Mouse (Mus musculus): ENCODE results near the gene Pstpip1. TPM values are rescaled to one million over a fixed set of nuclear protein-coding genes. Genes with fewer than 3 reads are reported as not detected.

Pstpip1 gene
- polyA plus RNA-seq, 1 experiment from 2014 or later: 3.9 TPM

DNA sequence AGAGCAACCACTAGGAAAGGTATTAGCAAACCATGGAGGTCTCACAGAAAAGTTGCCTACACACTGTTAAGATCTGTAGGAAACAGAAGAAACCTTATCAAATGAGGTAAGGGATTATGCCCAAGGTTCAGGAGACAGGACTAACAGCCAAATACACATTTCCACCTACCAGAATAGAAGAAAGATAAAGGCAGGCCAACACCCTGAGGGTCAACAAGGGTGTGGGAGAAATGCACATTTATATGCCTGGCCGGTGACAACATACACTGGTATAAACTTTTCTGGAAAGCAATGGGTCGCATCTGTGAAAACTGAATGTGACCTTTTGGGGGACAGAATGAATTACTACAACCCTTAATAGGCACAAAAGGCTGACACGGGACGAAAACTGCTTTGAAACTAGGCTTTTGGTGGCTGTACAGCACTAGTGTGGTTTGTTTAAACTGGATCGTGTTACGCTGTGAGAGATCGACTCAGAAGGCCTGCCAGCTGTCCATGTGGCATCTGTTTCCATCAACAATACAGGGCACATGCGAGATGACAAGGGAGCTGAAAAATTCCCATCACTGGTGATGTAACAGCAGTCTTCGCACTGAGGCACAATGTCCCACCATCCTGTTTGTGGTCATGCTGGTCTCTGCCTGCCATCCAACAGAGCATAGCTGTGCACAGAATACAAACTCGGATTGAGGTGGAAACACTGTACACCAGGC, 42.2 kb downstream of the Pstpip1 start:
- H3K9ac ChIP-seq (ENCODE audit: low read length): no peak overlapping the region
- peak; percentile 67 for DNase-seq (ENCODE audit: low spot score)
- peak overlapping the region; percentile 71 for H3K27ac ChIP-seq (replicated peaks)
- WGBS: 32% methylated on average over 10 of the region's 10 CpGs
- peak; percentile 51 for ATAC-seq (ENCODE audit: low FRiP score, low TSS enrichment)
- H3K4me3 ChIP-seq (ENCODE audit: low read depth, low read length): no peak overlapping the region
- H3K27me3 ChIP-seq (ENCODE audit: control insufficient read depth, insufficient read depth, low read length): no peaks in the 10 kb centered on the region
- TF ChIP-seq CTCF (IDR thresholded peaks at IDR 0.05; ENCODE audit: low read depth): no peak
- no peak for TF ChIP-seq EP300 (optimal IDR thresholded peaks at IDR 0.05)
- H3K36me3 ChIP-seq (ENCODE audit: control insufficient read depth, insufficient read depth, low read length): peaks cover 17% of the 10 kb centered on the region
- no peak overlapping the region for H3K4me2 ChIP-seq (replicated peaks; ENCODE audit: low read depth)
- H3K9me3 ChIP-seq (ENCODE audit: control insufficient read depth, low read length): no peaks in the 10 kb centered on the region
- peaks cover 3% of the 10 kb centered on the region; the same call in 1 of the 2 replicates for H3K4me1 ChIP-seq (replicated peaks; ENCODE audit: control insufficient read depth, insufficient read depth)

DNA sequence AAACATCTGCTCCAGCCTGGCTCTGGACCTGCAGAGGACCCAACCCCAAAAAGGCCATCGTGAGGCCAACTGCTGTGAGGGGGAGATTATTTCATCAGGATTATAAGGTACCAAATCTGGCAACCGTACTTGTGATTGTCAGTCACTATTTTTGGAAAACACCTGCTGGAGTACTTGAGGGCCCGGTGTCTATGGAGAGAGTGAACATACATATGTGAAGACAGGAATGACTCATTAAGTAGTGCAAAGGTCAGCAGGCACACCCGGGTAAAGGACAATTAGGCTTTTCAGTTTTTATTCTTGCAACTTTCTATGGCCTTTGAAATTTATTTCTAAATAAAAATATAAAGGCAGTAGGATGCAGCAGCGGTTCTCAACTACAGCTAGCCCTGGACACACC, 44.2 kb downstream of the Pstpip1 start:
- TF ChIP-seq EP300 (optimal IDR thresholded peaks at IDR 0.05): no peak
- TF ChIP-seq CTCF (IDR thresholded peaks at IDR 0.05; ENCODE audit: low read depth): no peak
- no peaks in the 10 kb centered on the region for H3K9me3 ChIP-seq (ENCODE audit: control insufficient read depth, low read length)
- no peaks in the 10 kb centered on the region for H3K27me3 ChIP-seq (ENCODE audit: control insufficient read depth, insufficient read depth, low read length)
- H3K36me3 ChIP-seq (ENCODE audit: control insufficient read depth, insufficient read depth, low read length): peaks cover 14% of the 10 kb centered on the region
- WGBS: 65% methylated on average over 5 of the region's 5 CpGs
- no peak overlapping the region for H3K4me3 ChIP-seq (ENCODE audit: low read depth, low read length)
- H3K9ac ChIP-seq (ENCODE audit: low read length): no peak overlapping the region
- ATAC-seq (ENCODE audit: low FRiP score, low TSS enrichment): no peak
- peaks cover 3% of the 10 kb centered on the region; the same call in 1 of the 2 replicates for H3K4me1 ChIP-seq (replicated peaks; ENCODE audit: control insufficient read depth, insufficient read depth)
- no peak overlapping the region for H3K4me2 ChIP-seq (replicated peaks; ENCODE audit: low read depth)
- H3K27ac ChIP-seq (replicated peaks): peak overlapping the region; percentile 40
- no peak for DNase-seq (ENCODE audit: low spot score)

DNA sequence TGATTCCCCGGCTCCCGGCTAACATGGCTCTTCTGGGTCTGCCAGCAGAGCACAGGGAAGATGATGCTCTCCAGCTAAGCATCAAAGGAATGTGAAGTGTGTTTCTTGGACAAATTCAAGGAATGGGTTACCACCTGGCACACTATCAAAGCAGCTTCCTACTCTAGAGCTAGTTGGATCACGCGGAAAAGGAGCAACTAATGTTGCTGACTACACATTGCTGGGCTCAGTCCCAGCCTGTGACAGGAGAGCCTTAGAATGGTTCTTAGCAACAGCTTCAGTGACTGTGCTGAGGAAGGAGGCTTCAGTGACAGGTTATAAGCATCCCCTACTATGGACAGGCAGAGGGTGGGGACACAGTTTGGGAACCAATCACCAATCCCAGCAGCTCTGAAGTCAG, 44.9 kb downstream of the Pstpip1 start:
- H3K4me1 ChIP-seq (replicated peaks; ENCODE audit: control insufficient read depth, insufficient read depth): peaks cover 3% of the 10 kb centered on the region; the same call in 1 of the 2 replicates
- H3K9ac ChIP-seq (ENCODE audit: low read length): no peak overlapping the region
- no peak overlapping the region for H3K4me2 ChIP-seq (replicated peaks; ENCODE audit: low read depth)
- no peaks in the 10 kb centered on the region for H3K27me3 ChIP-seq (ENCODE audit: control insufficient read depth, insufficient read depth, low read length)
- TF ChIP-seq CTCF (IDR thresholded peaks at IDR 0.05; ENCODE audit: low read depth) (no peak), EP300 (optimal IDR thresholded peaks at IDR 0.05) (no peak)
- peaks cover 14% of the 10 kb centered on the region for H3K36me3 ChIP-seq (ENCODE audit: control insufficient read depth, insufficient read depth, low read length)
- ATAC-seq (ENCODE audit: low FRiP score, low TSS enrichment): no peak
- 72% methylated on average over 4 of the region's 4 CpGs for WGBS
- H3K9me3 ChIP-seq (ENCODE audit: control insufficient read depth, low read length): no peaks in the 10 kb centered on the region
- H3K27ac ChIP-seq (replicated peaks): peak overlapping the region; percentile 20
- no peak for DNase-seq (ENCODE audit: low spot score)
- H3K4me3 ChIP-seq (ENCODE audit: low read depth, low read length): no peak overlapping the region

DNA sequence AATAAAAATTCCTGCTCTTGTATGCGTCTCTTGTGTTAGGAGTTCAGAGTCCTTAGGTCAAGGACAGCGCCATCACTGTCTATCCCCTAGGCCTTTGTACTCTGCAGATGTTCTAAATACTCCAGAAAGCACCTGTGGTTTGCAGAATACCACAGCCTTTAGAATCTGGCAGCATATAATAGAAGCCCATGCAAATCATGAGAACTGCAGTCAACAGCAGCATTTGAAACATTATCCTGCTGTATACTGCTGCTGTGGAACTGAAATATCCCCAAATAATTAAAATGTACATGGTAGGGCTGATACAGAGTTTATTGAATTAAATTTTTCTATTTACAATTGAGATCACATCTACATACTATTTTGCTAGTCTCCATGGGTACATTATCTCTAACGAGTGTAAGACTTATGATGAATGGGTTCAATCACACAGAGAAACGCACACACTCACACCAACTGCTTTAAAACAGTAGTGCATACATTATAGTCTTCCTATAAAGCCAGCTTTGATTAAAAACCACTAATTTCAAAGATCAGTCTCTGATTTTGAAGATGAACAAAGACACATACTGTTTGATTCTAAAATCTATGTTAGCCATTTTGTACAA, 45.9 kb downstream of the Pstpip1 start:
- Histone ChIP-seq H3K27ac (replicated peaks) (no peak overlapping the region), H3K4me3 (ENCODE audit: low read depth, low read length) (no peak overlapping the region), H3K4me1 (replicated peaks; ENCODE audit: control insufficient read depth, insufficient read depth) (peaks cover 3% of the 10 kb centered on the region; the same call in 1 of the 2 replicates), H3K27me3 (ENCODE audit: control insufficient read depth, insufficient read depth, low read length) (no peaks in the 10 kb centered on the region), H3K9me3 (ENCODE audit: control insufficient read depth, low read length) (no peaks in the 10 kb centered on the region), H3K36me3 (ENCODE audit: control insufficient read depth, insufficient read depth, low read length) (peaks cover 14% of the 10 kb centered on the region), H3K9ac (ENCODE audit: low read length) (no peak overlapping the region), H3K4me2 (replicated peaks; ENCODE audit: low read depth) (no peak overlapping the region)
- TF ChIP-seq EP300 (optimal IDR thresholded peaks at IDR 0.05) (no peak), CTCF (IDR thresholded peaks at IDR 0.05; ENCODE audit: low read depth) (no peak)
- ATAC-seq (ENCODE audit: low FRiP score, low TSS enrichment) (no peak), DNase-seq (ENCODE audit: low spot score) (no peak)
- 81% methylated on average over 4 of the region's 4 CpGs for WGBS

DNA sequence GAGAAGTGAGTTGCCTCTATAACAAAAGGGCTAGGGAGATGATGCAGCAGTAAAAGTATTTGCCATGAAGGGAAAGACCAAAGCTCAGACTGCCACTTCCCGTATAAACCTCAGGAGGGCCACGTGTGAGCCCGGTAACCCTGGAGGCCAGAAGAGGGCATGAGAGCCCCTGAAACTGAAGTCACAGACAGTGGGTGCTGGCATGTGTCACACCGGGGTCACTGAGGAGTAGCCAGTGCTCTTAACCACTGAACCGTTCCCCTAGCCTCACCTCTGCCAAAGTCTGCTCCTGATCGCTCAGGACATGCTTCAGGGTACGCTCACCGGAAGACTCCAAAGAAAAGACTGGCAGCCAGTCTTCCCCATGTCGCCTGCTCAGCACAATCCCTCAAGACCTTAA, 52.0 kb downstream of the Pstpip1 start:
- peaks cover 4% of the 10 kb centered on the region for H3K36me3 ChIP-seq (ENCODE audit: control insufficient read depth, insufficient read depth, low read length)
- H3K9me3 ChIP-seq (ENCODE audit: control insufficient read depth, low read length): no peaks in the 10 kb centered on the region
- WGBS: 71% methylated on average over 9 of the region's 9 CpGs
- H3K9ac ChIP-seq (ENCODE audit: low read length): no peak overlapping the region
- no peak overlapping the region for H3K4me2 ChIP-seq (replicated peaks; ENCODE audit: low read depth)
- no peaks in the 10 kb centered on the region for H3K4me1 ChIP-seq (replicated peaks; ENCODE audit: control insufficient read depth, insufficient read depth)
- no peak for DNase-seq (ENCODE audit: low spot score)
- no peak for ATAC-seq (ENCODE audit: low FRiP score, low TSS enrichment)
- no peaks in the 10 kb centered on the region for H3K27me3 ChIP-seq (ENCODE audit: control insufficient read depth, insufficient read depth, low read length)
- H3K27ac ChIP-seq (replicated peaks): no peak overlapping the region
- peak; percentile 26 for TF ChIP-seq CTCF (IDR thresholded peaks at IDR 0.05; ENCODE audit: low read depth)
- TF ChIP-seq EP300 (optimal IDR thresholded peaks at IDR 0.05): no peak
- H3K4me3 ChIP-seq (ENCODE audit: low read depth, low read length): no peak overlapping the region
